Mouse (Mus musculus) gastrocnemius, adult 8-10 months (tissue): Measurements from ENCODE around the gene Enox2. TPM values are rescaled to one million over a fixed set of nuclear protein-coding genes. Genes with fewer than 3 reads are reported as not detected.

Experiments
- DNase-seq, 2 experiments: peaks; one replicate each; pipeline ENCODE4 v3.0.0; 2022; ENCODE audit warnings: low spot score in 2 of 2
- total RNA-seq, 4 experiments: library from RNA; stranded (reverse); gene quantifications; 2 replicates each; pipeline ENCODE4 v1.2.4; 2022

The Enox2 gene
- total RNA-seq, 4 experiments from 2014 or later, result 22.6 to 32.5 (median 28.6) TPM

DNA sequence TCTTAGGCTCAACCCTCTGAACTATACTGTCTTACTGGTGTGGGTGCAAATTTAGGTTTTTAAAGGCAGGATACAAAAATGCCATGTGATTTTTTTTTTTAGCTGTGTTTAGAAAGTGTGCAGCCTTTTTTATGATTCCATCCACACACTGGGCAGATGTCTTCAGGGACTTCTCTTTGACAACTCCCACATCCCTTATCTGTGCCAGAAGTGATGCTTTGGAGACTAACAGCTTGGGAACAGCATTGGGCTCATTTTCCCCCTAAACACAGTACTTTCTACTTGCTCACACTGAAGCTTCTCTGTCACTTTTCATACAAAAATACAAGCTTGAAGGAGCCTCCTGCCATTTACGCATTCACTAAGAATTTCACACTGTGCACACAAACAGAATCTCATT, 282.4 kb downstream of the Enox2 start:
- DNase-seq, result no peak

DNA sequence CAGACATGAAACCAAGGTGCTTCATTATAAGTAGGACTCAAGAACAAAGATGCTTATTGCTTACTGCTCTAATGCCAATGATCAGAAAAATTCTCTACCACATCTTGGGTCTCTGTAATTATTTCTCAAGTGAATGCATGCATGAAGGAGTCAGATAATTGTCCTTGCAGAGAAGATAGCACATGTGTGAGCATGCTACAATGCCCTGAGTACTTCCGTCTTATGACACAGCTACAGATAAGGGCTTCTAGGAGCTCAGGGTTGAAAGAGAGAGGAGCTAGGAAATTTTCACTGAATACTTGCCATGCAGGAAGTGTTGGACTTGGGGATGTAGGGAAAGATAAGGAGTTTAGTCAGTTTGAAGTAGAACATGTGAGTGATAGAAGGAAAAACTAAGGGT, 285.2 kb downstream of the Enox2 start:
- no peak for DNase-seq

DNA sequence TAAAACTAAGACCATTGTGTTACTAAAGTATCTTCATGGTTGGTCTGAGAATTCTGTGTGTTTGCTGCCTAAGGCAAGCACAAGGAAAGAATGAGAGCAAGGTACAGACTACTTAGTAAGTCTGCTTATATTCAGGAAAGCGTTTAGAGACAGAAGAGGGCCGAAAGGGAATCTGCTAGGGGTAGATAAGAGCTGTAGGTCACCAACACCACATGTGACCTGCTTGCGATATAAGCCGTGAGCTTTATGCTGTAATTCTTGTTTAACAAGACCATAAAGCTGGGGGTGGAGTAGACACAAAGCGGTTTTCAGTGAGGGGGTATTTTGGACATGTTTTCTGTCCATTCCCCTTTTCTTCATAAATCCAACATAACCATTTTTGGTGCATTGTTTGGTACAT, 302.4 kb downstream of the Enox2 start:
- DNase-seq, result no peak

GRCm38 (mm10) chrX:48984451-48984850, 303.6 kb downstream of the Enox2 start:
- no peak for DNase-seq

Other genes with a start within 250 kb of the Enox2 start
- gene Arhgap36, start 175.7 kb upstream of the Enox2 start, total RNA-seq, result not detected